17 mouse cellular contexts compared by ENCODE assay signal in genomic region chr1:92258026-92258425, GRCm38 (mm10).
DNase-seq lines count a peak whose midpoint lies in the region; ATAC-seq lines count a peak whose summit lies in the region.
"Had no signal": no experiment of that assay in that cellular context is flagged by ENCODE, and none has a peak within 500 bp of the region (broad histone marks: within the 10 kb centered on the region; RNA-seq: fewer than 3 reads in every experiment).

No protein-coding gene starts in this region.

- no peaks in the 10 kb centered on the region for H3K27me3 ChIP-seq in hindbrain, embryonic 14.5 days (ENCODE audit: control insufficient read depth, insufficient read depth, low read length)
- no peaks in the 10 kb centered on the region for H3K27me3 ChIP-seq in hindbrain, embryonic 11.5 days (ENCODE audit: control insufficient read depth, insufficient read depth, low read length)
- no peaks in the 10 kb centered on the region for H3K27me3 ChIP-seq in midbrain, embryonic 14.5 days (ENCODE audit: control insufficient read depth, insufficient read depth, low read length)
- H3K27me3 ChIP-seq in midbrain, embryonic 16.5 days (ENCODE audit: control insufficient read depth, insufficient read depth, low read depth, low read length) = no peaks in the 10 kb centered on the region
- H3K27me3 ChIP-seq: embryonic facial prominence, embryonic 15.5 days; heart, embryonic 13.5 days; liver, embryonic 13.5 days; midbrain, embryonic 12.5 days had no signal

- H3K27ac ChIP-seq in hindbrain, embryonic 14.5 days = no peak overlapping the region
- H3K27ac ChIP-seq in hindbrain, embryonic 11.5 days (ENCODE audit: low read depth, low read length) = no peak overlapping the region
- H3K27ac ChIP-seq in midbrain, embryonic 14.5 days (replicated peaks; ENCODE audit: low read depth, low read length) = no peak overlapping the region
- H3K27ac ChIP-seq in midbrain, embryonic 16.5 days (ENCODE audit: low read length) = no peak overlapping the region
- H3K27ac ChIP-seq: embryonic facial prominence, embryonic 15.5 days; gastrocnemius, adult 2 months; heart, embryonic 13.5 days; liver, embryonic 13.5 days; macrophage; midbrain, embryonic 12.5 days had no signal

- peak; percentile 8; the same call in 1 of the 2 replicates for ATAC-seq in hindbrain, embryonic 14.5 days (ENCODE audit: low FRiP score)
- no peak for ATAC-seq in hindbrain, embryonic 11.5 days (ENCODE audit: low FRiP score)
- no peak for ATAC-seq in midbrain, embryonic 14.5 days (ENCODE audit: low FRiP score, low TSS enrichment)
- ATAC-seq in midbrain, embryonic 16.5 days = no peak
- ATAC-seq: inflammation-experienced regulatory T-cells, adult 6 months had no signal

- DNase-seq in adrenal gland, postnatal 10 days = peak; percentile 16
- DNase-seq in adrenal gland, postnatal 36 days = no peak
- DNase-seq in hindbrain, embryonic 14.5 days (ENCODE audit: low spot score) = no peak
- no peak for DNase-seq in hindbrain, embryonic 11.5 days (ENCODE audit: low spot score)
- peak; percentile 22 for DNase-seq in layer of hippocampus, adult 9-11 months
- no peak for DNase-seq in layer of hippocampus, postnatal 25 days (ENCODE audit: extremely low spot score in 1 of 2, low spot score in 1 of 2)
- peak; percentile 65 for DNase-seq in midbrain, embryonic 14.5 days
- DNase-seq: adrenal gland, adult 2 months; gastrocnemius, adult 2 months; heart, postnatal 4 days; liver, embryonic 13.5 days had no signal

- H3K9ac ChIP-seq in hindbrain, embryonic 14.5 days = no peak overlapping the region
- no peak overlapping the region for H3K9ac ChIP-seq in hindbrain, embryonic 11.5 days (ENCODE audit: low read depth, low read length)
- H3K9ac ChIP-seq in midbrain, embryonic 14.5 days (replicated peaks; ENCODE audit: low read length) = no peak overlapping the region
- H3K9ac ChIP-seq in midbrain, embryonic 16.5 days (ENCODE audit: low read depth, low read length) = no peak overlapping the region
- H3K9ac ChIP-seq: embryonic facial prominence, embryonic 15.5 days; heart, embryonic 13.5 days; liver, embryonic 13.5 days; midbrain, embryonic 12.5 days had no signal

- no peaks in the 10 kb centered on the region for H3K9me3 ChIP-seq in hindbrain, embryonic 14.5 days (ENCODE audit: control insufficient read depth, low read length)
- no peaks in the 10 kb centered on the region for H3K9me3 ChIP-seq in hindbrain, embryonic 11.5 days (ENCODE audit: control insufficient read depth, low read length)
- H3K9me3 ChIP-seq in midbrain, embryonic 14.5 days (ENCODE audit: control insufficient read depth, low read length) = no peaks in the 10 kb centered on the region
- no peaks in the 10 kb centered on the region for H3K9me3 ChIP-seq in midbrain, embryonic 16.5 days (replicated peaks; ENCODE audit: control insufficient read depth, low read length, poor library complexity, severe bottlenecking)
- H3K9me3 ChIP-seq: embryonic facial prominence, embryonic 15.5 days; heart, embryonic 13.5 days; liver, embryonic 13.5 days; midbrain, embryonic 12.5 days had no signal

- no peak overlapping the region for H3K4me3 ChIP-seq in hindbrain, embryonic 14.5 days (replicated peaks; ENCODE audit: low read length)
- no peak overlapping the region for H3K4me3 ChIP-seq in hindbrain, embryonic 11.5 days (ENCODE audit: low read depth, low read length)
- no peak overlapping the region for H3K4me3 ChIP-seq in midbrain, embryonic 14.5 days (replicated peaks; ENCODE audit: low read depth, low read length)
- no peak overlapping the region for H3K4me3 ChIP-seq in midbrain, embryonic 16.5 days (ENCODE audit: low read depth, low read length)
- H3K4me3 ChIP-seq: embryonic facial prominence, embryonic 15.5 days; gastrocnemius, adult 2 months; heart, embryonic 13.5 days; liver, embryonic 13.5 days; midbrain, embryonic 12.5 days had no signal

- H3K4me2 ChIP-seq in hindbrain, embryonic 14.5 days (replicated peaks) = no peak overlapping the region
- no peak overlapping the region for H3K4me2 ChIP-seq in hindbrain, embryonic 11.5 days (replicated peaks; ENCODE audit: low read depth, low read length)
- H3K4me2 ChIP-seq in midbrain, embryonic 14.5 days (ENCODE audit: low read length) = no peak overlapping the region
- H3K4me2 ChIP-seq in midbrain, embryonic 16.5 days (ENCODE audit: low read length) = no peak overlapping the region
- H3K4me2 ChIP-seq: embryonic facial prominence, embryonic 15.5 days; heart, embryonic 13.5 days; liver, embryonic 13.5 days; midbrain, embryonic 12.5 days had no signal

- peaks cover 8% of the 10 kb centered on the region; the same call in 1 of the 2 replicates for H3K4me1 ChIP-seq in hindbrain, embryonic 14.5 days (replicated peaks; ENCODE audit: control insufficient read depth, insufficient read depth, low read length)
- H3K4me1 ChIP-seq in hindbrain, embryonic 11.5 days (replicated peaks; ENCODE audit: control insufficient read depth, insufficient read depth, low read length) = no peaks in the 10 kb centered on the region
- peaks cover 8% of the 10 kb centered on the region; the same call in 1 of the 2 replicates for H3K4me1 ChIP-seq in midbrain, embryonic 14.5 days (ENCODE audit: control insufficient read depth, insufficient read depth, low read length)
- 0 out of 2 replicates have a peak, but pooled peaks cover 4% of the 10 kb centered on the region for H3K4me1 ChIP-seq in midbrain, embryonic 16.5 days (ENCODE audit: control insufficient read depth, insufficient read depth, low read length)
- H3K4me1 ChIP-seq: embryonic facial prominence, embryonic 15.5 days; heart, embryonic 13.5 days; liver, embryonic 13.5 days had no signal

- no peaks in the 10 kb centered on the region for H3K36me3 ChIP-seq in hindbrain, embryonic 14.5 days (replicated peaks; ENCODE audit: control insufficient read depth, insufficient read depth)
- H3K36me3 ChIP-seq in hindbrain, embryonic 11.5 days (ENCODE audit: control insufficient read depth, insufficient read depth, low read length) = no peaks in the 10 kb centered on the region
- H3K36me3 ChIP-seq in midbrain, embryonic 14.5 days (ENCODE audit: control insufficient read depth, insufficient read depth, low read length) = no peaks in the 10 kb centered on the region
- H3K36me3 ChIP-seq in midbrain, embryonic 16.5 days (ENCODE audit: control insufficient read depth, insufficient read depth, low read length) = no peaks in the 10 kb centered on the region
- H3K36me3 ChIP-seq: embryonic facial prominence, embryonic 15.5 days; heart, embryonic 13.5 days; liver, embryonic 13.5 days; midbrain, embryonic 12.5 days had no signal

Comparison
In these comparisons a context has a peak if more than half of its experiments do, and no peak if none do; other contexts are left out.
1. DNase-seq: peak in adrenal gland, postnatal 10 days (single experiment), layer of hippocampus, adult 9-11 months (single experiment) and midbrain, embryonic 14.5 days (single experiment); none in adrenal gland, postnatal 36 days (0 of 2), hindbrain, embryonic 14.5 days (single experiment), hindbrain, embryonic 11.5 days (single experiment) and layer of hippocampus, postnatal 25 days (0 of 2).